Mouse (Mus musculus): ENCODE measurements around the gene Pnpla2.

GRCm38 (mm10) chr7:141423811-141424210, 31.2 kb upstream of the Pnpla2 start:
- no peak for TF ChIP-seq CTCF (conservative IDR thresholded peaks at IDR 0.05; ENCODE audit: insufficient read depth, insufficient read length, low read depth, low read length)
- TF ChIP-seq POLR2A (IDR thresholded peaks at IDR 0.05; ENCODE audit: low read depth, low read length), result no peak
